Mouse (Mus musculus) layer of hippocampus, adult 8-10 months (tissue): ENCODE data around the gene Rorc. TPM values are rescaled to one million over a fixed set of nuclear protein-coding genes. Genes with fewer than 3 reads are reported as not detected.
A peak's percentile ranks its signal among the peaks of the same experiment; 100 is the strongest.

Experiments used
- DNase-seq, 2 experiments: peaks; one replicate each; pipeline ENCODE4 v3.0.0; 2022; ENCODE audit warnings: low spot score in 2 of 2
- total RNA-seq, 4 experiments: library from RNA; stranded (reverse); gene quantifications; 2 replicates each; pipeline ENCODE4 v1.2.4; 2022

Gene Rorc
- 1 to 10 TPM; 1.2 to 2.8 (median 2.1) TPM for total RNA-seq

DNA sequence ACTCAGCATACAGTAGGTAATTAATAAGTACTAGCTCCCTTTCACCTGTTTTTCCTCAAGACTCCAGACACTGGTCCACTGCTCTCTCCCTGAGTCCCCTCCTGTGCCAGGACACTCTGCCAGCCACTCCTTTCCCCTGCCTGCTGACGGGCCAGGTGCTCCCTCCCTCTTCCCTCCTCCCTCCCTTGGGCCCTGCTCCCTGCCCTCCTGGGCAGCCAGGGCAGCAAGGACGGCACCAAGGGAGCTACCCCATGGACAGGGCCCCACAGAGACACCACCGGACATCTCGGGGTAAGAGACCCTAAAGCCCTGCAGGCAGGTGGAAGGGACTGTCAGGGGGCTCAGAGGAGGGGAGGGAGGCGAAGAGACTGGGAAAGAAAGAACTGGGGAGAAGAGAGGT is at the start of gene Rorc:
Gene Rorc (plus strand): TSS at position 154 of the 400 bp plus-strand sequence.
- no peak for DNase-seq

DNA sequence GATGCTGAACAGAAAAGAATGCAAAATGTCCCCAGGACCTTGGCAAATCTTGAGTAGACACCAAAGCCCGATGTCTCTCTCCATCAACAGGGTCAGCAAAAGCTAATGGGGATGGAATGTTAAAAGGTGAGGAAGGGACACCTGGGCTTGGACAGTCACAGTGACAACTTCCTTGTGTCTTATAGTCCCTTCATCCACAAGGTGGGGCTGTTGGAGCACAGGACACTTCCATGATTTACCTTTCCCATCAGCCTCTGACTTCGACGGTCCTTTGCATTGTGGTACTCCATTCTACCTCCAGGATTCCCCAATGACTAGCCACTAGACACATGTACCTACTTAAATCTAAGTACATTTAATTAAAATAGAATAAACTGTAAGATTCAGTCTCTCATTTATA is 43.9 kb upstream of the Rorc start:
- no peak for DNase-seq

DNA sequence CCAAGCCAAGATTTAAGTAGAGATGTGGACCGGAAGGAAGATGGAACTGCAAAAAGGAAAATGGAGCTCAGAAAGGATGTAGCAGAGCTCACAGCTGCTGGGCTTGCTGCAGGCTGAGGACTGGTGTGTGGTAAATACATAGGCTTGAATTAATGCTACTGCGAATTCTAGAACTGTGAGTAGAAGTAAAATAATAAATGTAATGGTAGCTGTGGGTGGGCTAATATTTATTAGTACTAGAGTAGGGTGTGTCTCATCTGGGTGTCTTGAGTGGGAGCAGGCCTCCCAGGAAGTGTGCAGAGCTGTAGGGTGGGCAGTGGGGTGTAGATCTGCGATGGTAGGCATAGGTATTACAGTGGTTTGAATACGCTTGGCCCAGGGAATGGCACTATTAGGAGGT is 38.2 kb upstream of the Rorc start:
- no peak for DNase-seq

DNA sequence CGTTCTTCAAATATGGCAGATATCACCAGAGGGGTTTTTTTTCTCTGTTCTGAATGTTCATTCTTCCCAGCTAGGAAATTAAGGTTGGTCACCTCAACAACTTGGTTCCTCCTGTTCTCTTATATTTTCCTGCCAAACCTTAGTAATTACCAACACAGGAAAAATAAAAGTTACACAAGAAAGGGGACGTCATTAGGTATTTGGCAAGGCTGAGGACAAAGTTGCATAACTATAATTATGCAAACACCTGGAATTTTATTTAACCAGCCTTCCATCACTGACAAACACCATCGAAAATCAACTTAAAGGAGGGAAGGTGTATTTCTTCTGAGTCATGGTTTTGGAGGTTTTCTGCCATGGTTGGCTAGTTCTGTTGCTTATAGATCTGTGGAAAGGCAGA is 34.1 kb upstream of the Rorc start:
- no peak for DNase-seq

DNA sequence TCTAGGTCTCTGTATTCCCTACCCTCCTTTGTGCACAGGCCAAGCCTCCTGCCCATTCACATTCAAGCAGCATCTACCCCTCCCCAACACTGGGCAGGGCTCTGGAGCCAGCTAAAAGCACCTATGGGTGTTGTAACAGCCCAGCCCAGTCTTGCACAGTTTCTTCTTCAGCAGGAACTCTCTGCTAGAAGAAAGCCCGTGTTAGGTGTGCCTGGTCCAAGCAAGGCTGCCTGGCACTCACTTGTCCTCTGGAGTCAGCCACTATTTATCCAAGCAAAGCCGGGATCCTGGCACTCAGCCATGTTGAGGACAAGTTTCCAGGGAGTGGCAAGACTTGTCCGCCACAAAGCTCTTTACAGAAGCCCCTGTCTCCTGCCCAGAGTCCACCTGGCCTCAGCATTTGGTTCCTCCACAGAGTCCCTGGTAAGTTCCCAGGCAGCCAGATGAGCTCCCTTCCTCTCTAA is 30.6 kb upstream of the Rorc start, which contains the start of gene Them5:
Gene Them5 (plus strand): TSS at position 141 of the 464 bp plus-strand sequence.
- no peak for DNase-seq

DNA sequence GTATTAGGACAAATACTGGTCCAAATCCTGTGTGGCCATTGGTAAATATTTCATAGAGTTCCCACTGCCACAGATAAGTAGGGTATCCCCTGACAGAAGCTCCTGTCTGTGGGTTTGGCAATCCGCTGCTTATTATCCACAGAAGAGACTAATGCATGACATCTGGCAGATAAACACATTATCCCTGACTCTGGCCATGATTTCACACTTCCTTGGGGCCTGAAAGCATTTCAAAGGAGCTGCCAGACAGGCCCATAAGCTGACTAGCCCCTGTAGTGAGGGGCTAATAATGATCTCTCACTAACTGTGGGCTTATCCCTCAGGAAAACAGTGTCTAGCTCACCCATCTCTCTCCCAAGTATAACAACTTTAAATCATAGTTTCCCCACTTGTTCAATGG is 30.0 kb upstream of the Rorc start:
- DNase-seq = no peak

DNA sequence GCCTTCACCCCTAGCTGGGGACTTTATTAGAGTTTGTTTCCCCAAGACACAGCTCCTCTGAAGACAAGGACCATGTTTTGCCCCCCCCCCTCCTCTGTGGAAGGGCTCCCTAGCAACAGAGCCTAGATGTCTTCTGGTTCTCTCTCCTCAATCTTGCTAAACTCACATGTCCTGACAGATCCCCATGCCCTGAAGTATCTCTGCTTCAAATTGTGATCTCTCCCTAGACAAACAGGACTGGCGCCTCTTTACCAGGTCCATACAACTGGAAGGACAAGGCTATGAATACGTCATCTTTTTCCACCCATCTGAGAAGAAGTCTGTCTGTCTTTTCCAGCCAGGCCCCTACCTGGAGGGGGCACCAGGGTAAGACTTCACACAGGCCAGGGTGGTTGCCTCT is 28.4 kb upstream of the Rorc start:
- no peak for DNase-seq

DNA sequence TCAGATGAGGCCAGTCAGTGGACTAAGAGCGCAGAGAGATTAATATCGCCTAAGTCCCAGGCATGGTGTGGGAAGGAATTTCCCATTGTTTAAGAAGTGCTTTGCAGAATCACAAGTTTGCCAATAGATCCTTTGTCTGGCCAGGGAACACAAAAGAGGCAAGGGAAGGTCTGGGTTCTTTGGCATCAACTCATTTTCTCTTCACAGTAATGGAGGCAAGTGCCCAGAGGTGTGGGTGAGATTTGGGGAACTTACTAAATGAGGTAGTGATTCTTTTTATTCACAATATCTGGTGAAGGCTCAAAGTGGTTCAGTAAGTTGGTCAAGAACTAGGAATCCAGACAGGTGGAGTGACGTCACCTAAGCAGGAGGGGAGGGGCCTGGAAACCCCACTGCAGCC is 27.7 kb upstream of the Rorc start:
- no peak for DNase-seq

DNA sequence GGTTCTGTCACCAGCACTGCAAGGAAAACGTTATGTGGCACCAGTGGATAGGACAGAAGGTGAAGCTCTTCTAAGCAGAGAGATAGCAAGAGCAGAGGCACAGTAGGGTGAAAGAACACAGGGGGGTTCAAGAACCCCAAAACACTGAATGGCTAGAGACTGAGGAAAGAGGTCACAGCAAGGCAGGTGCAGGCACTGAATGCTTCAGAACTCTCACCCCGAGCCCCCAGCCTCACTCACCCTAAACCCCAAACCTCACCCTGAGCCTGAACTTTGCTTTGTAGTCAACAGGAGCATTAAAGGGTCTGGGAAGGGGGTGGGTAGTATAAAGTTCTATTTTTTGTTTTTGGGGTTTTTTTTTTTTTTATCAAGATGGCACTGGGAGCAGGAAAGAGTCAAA is 24.4 kb upstream of the Rorc start:
- no peak for DNase-seq

DNA sequence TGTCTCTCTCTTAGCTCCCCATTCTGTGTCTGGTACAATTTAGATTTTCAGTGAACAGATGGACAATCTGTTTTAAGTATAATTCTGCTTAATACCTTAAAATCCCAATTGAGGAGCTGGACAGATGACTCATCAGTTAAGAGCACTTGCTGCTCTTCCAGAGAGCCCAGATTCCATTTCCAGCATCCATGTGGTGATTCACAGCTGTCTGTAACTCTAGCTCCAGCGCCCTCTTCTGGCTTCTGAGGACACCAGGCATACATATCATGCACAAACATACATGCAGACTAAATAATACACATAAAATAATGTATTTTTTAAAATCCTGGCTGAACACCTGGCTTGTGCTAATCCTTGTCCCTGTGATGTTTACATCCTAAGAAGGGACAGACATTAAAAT is 11.8 kb upstream of the Rorc start:
- peak; percentile 29 to 48 for DNase-seq

DNA sequence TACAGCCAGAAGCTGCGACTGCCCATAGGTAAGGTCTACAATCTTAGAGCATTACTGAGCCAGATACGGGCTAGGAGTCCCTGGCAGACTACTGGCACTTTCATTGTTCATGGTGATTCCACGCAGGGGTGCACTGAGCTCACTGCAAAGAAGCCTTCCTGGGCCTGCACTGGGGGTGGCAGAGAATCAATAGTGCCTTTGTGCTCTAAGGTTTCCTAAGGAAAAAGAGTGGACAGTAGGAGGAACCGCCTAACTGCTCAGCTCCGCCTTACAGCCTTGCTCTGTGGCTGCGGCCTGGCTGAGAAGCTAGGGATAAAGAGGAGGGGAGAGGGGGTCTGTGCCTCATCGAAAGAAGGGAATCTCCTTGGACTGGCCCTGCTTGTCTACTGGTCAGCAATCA is 10.5 kb upstream of the Rorc start, which contains the start of gene C2cd4d:
Gene C2cd4d (plus strand): TSS at position 301 of the 400 bp plus-strand sequence.
- no peak for DNase-seq

DNA sequence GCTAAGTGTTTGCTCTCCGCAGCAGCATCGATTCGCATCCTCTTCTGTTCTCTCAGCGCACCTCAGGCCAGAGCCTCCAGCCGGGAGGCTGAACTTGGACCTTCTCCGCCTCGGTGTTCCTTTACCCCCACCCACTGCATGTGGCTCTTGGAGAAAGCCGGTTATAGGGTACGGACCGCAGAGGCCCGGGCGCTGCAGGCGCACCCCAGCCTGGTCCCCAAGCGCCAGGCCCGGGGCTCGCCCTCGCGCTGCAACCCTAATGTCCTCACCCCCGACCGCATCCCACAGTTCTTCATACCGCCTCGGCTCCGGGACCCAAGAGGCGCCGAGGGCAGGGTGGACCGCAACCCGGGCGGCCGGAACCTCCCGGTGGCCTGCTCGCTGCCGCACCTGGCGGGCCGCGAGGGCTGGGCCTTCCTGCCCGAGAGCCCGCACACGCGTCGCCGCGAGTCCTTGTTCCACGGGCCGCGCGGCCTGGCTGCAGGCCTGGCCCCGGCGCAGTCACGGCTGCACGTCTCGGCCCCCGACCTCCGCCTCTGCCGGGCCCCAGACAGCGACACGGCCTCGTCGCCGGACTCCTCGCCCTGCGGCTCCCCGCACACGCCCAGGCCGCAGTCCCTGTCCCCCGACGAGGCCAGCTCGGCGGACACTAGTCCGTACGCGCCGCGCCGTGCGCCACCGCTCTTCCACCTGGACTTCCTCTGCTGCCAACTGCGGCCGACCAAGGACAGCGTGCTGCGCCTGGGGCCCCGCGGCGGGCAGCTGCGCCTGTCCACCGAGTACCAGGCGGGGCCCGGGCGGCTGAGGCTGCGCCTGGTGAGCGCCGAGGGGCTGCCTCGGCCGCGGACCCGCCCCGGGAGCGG is 9.1 kb upstream of the Rorc start:
- no peak for DNase-seq

DNA sequence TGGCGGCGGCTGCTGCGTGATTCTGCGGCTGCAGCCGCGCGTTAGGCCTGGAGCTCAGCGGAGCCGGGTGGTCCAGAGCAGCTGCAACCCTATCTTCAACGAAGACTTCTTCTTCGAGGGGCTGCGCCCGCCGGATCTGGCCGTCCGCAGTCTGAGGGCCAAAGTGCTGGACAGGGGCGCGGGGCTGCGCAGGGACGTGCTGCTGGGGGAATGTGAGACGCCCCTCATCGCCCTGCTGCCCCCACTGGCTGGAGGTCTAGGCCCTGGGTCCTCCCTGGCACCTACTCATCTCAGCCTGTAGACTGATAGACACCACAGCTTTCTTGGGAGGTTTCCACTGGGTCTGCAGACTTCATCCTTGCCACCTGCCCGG is 8.5 kb upstream of the Rorc start:
- DNase-seq = no peak

DNA sequence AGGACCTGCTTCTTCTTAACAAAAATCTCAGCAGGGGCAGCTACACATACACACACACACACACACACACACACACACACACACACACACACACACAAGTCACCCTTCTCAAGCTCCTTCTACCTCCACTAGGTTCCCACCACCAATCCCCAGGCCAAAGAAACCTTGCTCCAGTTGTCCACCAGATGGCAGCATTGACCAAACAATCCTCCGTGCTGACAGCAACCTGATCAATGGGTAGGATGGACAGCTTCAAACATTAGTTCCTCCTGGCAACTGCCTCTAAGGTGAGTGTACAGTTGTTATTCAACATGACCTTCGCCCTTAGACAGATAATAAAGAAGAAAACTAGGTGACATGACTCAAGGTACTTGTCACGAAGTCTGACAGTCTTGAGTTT is 5.8 kb upstream of the Rorc start:
- DNase-seq = peak; percentile 76 to 85

DNA sequence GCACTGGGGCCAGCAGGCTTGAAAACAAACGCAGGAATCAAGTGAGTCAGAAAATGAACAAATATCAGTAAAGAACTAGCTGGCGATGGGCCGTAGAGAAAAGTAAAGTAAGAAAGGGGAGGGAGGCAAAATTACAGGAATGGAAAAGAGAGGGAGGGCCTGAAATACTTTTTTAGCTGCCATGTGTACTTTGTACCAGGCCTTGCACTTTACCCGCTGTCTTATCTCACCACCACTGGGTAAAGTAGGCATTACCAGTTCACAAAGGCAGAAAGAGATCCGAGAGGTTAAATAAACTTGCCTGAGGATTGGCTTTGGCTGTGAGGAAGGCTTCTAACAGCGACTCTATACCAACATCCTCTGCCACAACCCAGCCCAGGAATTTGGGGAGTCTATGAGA is 5.1 kb upstream of the Rorc start:
- DNase-seq = no peak

DNA sequence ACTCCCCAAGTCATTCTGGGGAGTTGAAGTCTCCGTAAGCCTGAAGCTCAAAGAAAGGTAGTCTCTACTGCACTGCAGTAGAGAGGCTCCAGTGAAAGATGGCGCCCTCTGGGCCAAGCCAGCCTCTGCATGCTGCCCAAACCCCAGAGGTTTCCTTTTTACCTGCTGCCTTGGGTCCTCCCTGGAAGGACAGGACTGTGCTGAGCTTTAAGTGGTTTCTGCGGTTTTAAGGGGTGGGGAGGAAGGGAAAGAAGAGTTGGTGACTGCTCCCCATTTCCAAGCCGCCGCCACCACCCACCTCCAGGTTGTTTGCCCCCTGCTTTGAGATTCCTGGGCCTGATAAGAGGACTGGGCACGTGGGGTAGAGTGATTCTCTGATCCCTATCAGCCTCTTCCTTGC is 4.0 kb upstream of the Rorc start:
- no peak for DNase-seq

DNA sequence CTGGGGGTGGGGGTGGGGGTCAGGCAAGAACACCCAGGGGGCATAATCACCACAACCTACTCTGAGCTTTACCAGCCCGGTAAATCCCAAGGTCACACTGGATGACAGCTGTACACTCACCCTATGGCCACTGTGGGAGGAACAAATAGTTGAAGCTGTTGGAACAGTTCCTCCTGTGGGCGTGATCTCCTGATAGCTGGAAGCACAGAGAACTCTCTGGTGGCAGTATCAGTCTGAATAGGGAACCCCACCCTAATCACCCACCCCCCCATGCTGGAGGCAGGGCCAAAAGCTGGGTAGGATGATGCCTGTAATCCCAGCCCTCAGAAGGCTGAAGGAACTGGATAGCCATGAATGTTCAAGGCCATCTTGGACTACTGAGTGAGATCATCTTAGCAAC is 2.9 kb upstream of the Rorc start:
- DNase-seq = no peak

DNA sequence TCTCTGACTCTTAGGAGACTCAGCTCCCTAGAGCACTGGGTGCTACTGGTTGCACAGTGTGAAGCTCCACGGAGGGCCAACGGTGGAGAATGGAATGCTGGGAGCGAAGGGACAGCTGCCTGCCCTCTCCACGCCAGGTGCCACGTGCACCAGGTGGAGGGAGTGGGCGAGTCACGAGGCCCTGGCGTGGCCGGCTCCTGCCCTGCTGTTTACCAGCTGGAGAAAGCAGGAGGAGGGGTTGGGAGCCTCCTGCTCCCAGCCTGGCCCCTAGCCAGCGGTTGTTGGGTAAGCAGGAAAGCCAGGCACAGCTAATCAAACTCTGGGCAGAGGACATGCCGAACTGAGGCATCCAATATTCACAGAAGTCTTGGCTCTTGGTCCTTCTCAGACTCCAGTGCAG is 957 bp upstream of the Rorc start:
- peak; percentile 26 to 42 for DNase-seq

DNA sequence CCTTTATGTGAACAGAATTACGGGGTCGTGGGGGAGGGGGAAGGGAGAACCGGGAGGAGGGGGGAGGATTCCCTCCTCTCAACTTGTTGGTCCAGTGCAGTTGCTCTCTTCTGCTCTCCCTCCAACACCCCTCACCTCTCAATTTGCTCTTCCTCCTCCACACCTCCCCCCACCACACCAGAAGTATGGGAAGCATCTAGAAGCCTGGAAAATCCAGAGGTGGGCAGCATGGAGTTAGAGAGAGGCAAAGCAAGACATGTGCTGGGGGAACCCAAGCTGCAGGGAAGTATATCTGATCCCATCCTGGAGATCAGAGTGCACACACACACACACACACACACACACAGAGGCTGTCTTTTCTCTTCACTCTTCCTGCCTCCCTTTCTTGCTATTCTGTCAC is 556 bp upstream of the Rorc start:
- DNase-seq = no peak

DNA sequence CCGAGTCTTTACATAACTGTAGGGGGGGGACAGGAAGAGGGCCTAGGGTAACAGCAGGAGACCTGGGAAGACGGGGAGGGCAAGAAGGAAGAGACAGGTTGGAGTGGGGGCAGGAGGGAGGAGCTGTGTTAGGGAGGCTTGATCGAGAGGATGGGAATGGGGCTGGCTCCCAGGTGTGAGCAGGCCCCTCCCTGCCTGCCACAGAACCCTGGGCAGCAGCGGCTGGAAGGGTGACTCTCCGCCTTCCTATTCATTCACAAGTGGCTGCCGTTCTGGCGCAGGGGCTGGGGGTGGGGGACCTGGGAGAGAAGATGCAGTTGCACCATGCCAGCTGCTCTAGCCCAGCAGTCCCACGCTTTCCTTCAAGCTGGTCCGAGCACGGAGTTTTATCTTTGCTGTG is 496 bp downstream of the Rorc start:
- no peak for DNase-seq

DNA sequence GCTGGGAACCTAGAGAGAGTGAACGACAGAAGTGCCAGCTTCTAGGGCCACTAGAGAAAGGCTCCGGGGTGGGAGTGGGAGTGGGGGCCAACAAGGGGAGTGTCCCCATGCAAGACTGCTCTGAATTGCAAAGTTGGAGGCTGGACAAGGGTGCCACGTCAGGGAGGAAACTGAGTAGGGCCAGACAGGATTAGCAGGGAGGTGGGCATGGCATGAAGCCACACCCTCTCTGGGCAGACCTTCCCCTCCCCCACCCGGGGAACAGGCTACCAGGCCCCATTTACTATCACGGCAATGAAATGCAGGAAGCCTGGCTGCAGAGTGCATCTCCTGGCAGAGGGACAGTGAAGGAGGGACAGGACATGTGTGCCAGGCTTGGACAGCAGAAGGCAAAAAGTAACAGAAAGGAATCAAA is 1.0 kb downstream of the Rorc start:
- DNase-seq = no peak

DNA sequence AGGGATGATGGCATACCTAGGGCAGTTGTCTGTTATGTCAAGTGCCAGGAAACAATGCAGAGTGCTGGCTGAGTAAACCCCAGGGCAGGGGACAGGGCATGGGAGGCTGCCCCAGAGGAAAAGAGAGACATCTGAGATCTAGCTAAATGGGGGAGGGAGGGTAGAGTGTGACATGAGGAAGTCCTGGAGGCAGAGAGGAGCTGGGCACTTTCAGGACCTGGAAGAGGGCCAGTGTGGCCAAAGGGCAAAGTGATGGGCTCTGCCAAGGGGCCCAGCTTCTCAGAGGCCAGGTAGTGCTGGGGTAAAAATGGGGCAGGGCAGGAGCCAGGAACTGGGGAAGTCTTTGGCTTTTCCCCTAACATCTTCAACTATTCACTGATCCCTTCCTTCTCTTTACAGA is 2.0 kb downstream of the Rorc start:
- no peak for DNase-seq

DNA sequence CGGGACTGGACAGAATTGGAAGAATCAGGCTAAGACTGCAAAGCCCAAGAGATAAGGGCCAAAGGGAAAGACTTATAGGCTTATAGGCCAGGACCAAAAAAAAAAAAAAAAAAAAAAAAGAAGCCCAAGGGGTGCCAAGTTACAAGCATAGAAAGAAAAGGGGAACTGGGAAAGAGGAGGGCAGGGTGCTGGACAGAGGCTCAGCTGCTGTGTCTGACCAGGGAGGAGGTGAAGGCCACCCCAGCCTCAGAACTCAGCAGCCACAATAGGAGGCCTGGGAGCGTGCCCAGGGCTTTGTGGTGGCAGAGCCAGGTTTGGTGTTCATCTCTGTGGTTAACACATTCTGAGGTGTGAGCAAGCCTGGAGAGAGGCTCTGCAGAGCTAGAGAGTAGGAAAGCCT is 2.6 kb downstream of the Rorc start:
- DNase-seq = no peak
